ENCODE assay signal across 21 mouse cellular contexts in the genomic region with DNA sequence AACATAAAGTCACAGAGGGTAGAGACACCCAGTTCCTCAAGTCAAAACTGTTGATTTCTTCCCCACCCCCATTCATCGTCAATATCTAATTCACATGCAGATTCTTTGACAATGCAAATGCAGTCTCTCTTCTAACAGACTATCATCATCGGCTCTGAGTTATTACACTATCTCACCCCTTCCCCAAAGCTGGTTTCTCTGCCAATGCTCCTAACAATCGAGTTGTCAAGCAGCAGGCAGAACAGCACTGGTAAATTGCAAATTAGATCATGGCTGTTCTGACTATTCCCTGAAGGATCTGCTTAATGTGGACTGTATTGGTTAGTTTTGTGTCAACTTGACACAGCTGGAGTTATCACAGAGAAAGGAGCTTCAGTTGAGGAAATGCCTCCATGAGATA.
"Had no signal": no experiment of that assay in that cellular context is flagged by ENCODE, and none has a peak within 500 bp of the region (broad histone marks: within the 10 kb centered on the region; RNA-seq: fewer than 3 reads in every experiment).

No protein-coding gene starts in this region.

- H3K4me2 ChIP-seq: lung, embryonic 15.5 days; midbrain, embryonic 12.5 days; neural tube, embryonic 13.5 days; neural tube, embryonic 15.5 days had no signal

- H3K36me3 ChIP-seq: lung, embryonic 15.5 days; midbrain, embryonic 12.5 days; neural tube, embryonic 13.5 days; neural tube, embryonic 15.5 days had no signal

- DNase-seq: lung, adult 2 months; lung, postnatal 14 days; lung, postnatal 36 days; midbrain, embryonic 14.5 days; retina, postnatal 1 day; right cerebral cortex, adult 18-20 months; right cerebral cortex, postnatal 25 days; right cerebral cortex, postnatal 4 days; spleen, adult 18-20 months; thymus, adult 18-20 months; thymus, postnatal 14 days; thymus, postnatal 36 days had no signal

- H3K9me3 ChIP-seq: lung, embryonic 15.5 days; megakaryocyte, embryonic 14.5 days; midbrain, embryonic 12.5 days; neural tube, embryonic 13.5 days; neural tube, embryonic 15.5 days had no signal

- H3K4me3 ChIP-seq: lung, embryonic 15.5 days; megakaryocyte, embryonic 14.5 days; midbrain, embryonic 12.5 days; myocyte; neural tube, embryonic 13.5 days; neural tube, embryonic 15.5 days had no signal

- H3K4me1 ChIP-seq: lung, embryonic 15.5 days; megakaryocyte, embryonic 14.5 days; midbrain, embryonic 12.5 days; neural tube, embryonic 15.5 days had no signal

- H3K27ac ChIP-seq: lung, embryonic 15.5 days; macrophage; midbrain, embryonic 12.5 days; neural tube, embryonic 13.5 days; neural tube, embryonic 15.5 days had no signal

- H3K9ac ChIP-seq: lung, embryonic 15.5 days; midbrain, embryonic 12.5 days; neural tube, embryonic 13.5 days; neural tube, embryonic 15.5 days had no signal

- H3K27me3 ChIP-seq: lung, embryonic 15.5 days; megakaryocyte, embryonic 14.5 days; midbrain, embryonic 12.5 days; neural tube, embryonic 13.5 days; neural tube, embryonic 15.5 days had no signal

- ATAC-seq: lung, postnatal 0 days; midbrain, embryonic 16.5 days had no signal
